Mouse (Mus musculus): ENCODE results near the gene Abhd10. TPM values are rescaled to one million over a fixed set of nuclear protein-coding genes. Genes with fewer than 3 reads are reported as not detected.

The Abhd10 gene
- polyA plus RNA-seq, 1 experiment: 17.2 TPM

GRCm38 (mm10) chr16:45713878-45714277 lies 28.9 kb downstream of the Abhd10 start:
- H3K27ac ChIP-seq (ENCODE audit: insufficient read depth, low read depth, low read length): no peak overlapping the region
- H3K4me1 ChIP-seq (ENCODE audit: control insufficient read depth, insufficient read depth, low read length): no peaks in the 10 kb centered on the region
- no peak overlapping the region for H3K4me3 ChIP-seq (ENCODE audit: insufficient read depth, low read length)
- TF ChIP-seq POLR2A (IDR thresholded peaks at IDR 0.05; ENCODE audit: borderline replicate concordance, low read depth, low read length) (no peak), CTCF (IDR thresholded peaks at IDR 0.05; ENCODE audit: low read depth, low read length) (no peak)

GRCm38 (mm10) chr16:45713261-45713660 lies 29.5 kb downstream of the Abhd10 start:
- TF ChIP-seq POLR2A (IDR thresholded peaks at IDR 0.05; ENCODE audit: borderline replicate concordance, low read depth, low read length): no peak
- no peak for TF ChIP-seq CTCF (IDR thresholded peaks at IDR 0.05; ENCODE audit: low read depth, low read length)
- Histone ChIP-seq H3K4me1 (ENCODE audit: control insufficient read depth, insufficient read depth, low read length) (no peaks in the 10 kb centered on the region), H3K27ac (ENCODE audit: insufficient read depth, low read depth, low read length) (no peak overlapping the region), H3K4me3 (ENCODE audit: insufficient read depth, low read length) (no peak overlapping the region)

- TF ChIP-seq CTCF (IDR thresholded peaks at IDR 0.05; ENCODE audit: low read depth, low read length) (no peak), POLR2A (IDR thresholded peaks at IDR 0.05; ENCODE audit: borderline replicate concordance, low read depth, low read length) (no peak)
- Histone ChIP-seq H3K27ac (ENCODE audit: insufficient read depth, low read depth, low read length) (no peak overlapping the region), H3K4me1 (ENCODE audit: control insufficient read depth, insufficient read depth, low read length) (no peaks in the 10 kb centered on the region), H3K4me3 (ENCODE audit: insufficient read depth, low read length) (no peak overlapping the region)
Measured at GRCm38 (mm10) chr16:45711263-45711662, 31.5 kb downstream of the Abhd10 start.

DNA sequence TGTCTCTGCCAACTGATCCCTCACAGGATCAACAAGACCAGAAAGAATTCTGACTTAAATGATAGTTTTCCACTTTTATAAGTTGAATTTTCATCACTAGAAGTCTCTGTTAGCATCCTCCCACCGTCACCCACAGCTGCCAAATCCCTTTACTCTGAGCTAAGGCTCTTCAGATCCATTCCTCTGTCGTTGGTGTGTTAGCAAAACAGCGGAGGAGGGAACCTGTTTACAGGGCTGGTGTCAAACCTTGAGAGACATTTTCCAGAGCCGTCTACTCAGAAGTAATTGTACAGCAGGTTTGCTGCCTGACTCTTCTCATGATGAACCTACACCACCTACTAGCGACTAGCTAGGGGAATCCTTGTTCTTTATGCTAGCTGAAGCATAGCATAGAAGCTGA lies 43.5 kb downstream of the Abhd10 start:
- Histone ChIP-seq H3K27ac (ENCODE audit: insufficient read depth, low read depth, low read length) (no peak overlapping the region), H3K4me1 (ENCODE audit: control insufficient read depth, insufficient read depth, low read length) (no peaks in the 10 kb centered on the region), H3K4me3 (ENCODE audit: insufficient read depth, low read length) (no peak overlapping the region)
- TF ChIP-seq POLR2A (IDR thresholded peaks at IDR 0.05; ENCODE audit: borderline replicate concordance, low read depth, low read length): no peak
- TF ChIP-seq CTCF (IDR thresholded peaks at IDR 0.05; ENCODE audit: low read depth, low read length): no peak

- Histone ChIP-seq H3K4me1 (ENCODE audit: control insufficient read depth, insufficient read depth, low read length) (no peaks in the 10 kb centered on the region), H3K27ac (ENCODE audit: insufficient read depth, low read depth, low read length) (no peak overlapping the region), H3K4me3 (ENCODE audit: insufficient read depth, low read length) (no peak overlapping the region)
- no peak for TF ChIP-seq POLR2A (IDR thresholded peaks at IDR 0.05; ENCODE audit: borderline replicate concordance, low read depth, low read length)
- TF ChIP-seq CTCF (IDR thresholded peaks at IDR 0.05; ENCODE audit: low read depth, low read length): no peak
Measured at GRCm38 (mm10) chr16:45697996-45698395, 44.8 kb downstream of the Abhd10 start.

GRCm38 (mm10) chr16:45695445-45696160 lies 47.2 kb downstream of the Abhd10 start:
- no peak for TF ChIP-seq CTCF (IDR thresholded peaks at IDR 0.05; ENCODE audit: low read depth, low read length)
- no peak for TF ChIP-seq POLR2A (IDR thresholded peaks at IDR 0.05; ENCODE audit: borderline replicate concordance, low read depth, low read length)
- no peak overlapping the region for H3K27ac ChIP-seq (ENCODE audit: insufficient read depth, low read depth, low read length)
- H3K4me1 ChIP-seq (ENCODE audit: control insufficient read depth, insufficient read depth, low read length): no peaks in the 10 kb centered on the region
- H3K4me3 ChIP-seq (ENCODE audit: insufficient read depth, low read length): no peak overlapping the region

DNA sequence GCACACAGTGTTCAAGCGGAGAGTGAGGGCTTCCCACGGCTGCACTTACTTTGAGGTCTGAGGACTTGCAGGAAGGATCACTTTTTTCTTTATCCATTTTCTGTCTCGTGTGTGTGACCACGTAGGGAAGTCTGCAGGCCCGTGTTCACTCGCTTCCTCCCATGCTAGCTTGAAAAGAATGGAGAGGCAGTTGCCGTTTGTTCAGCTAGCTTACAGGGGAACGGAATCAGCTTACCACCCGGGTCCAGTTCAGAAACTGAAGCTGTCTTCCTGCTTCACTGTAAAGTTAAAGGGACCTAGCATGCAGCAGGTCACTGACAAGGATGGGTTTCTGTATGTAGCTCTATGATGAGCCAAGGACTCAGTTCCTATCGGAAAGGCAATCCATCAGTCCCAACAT lies 49.2 kb downstream of the Abhd10 start, which contains the start of gene Tmprss7:
Gene Tmprss7, minus strand, starts transcription at position 101 of the 400 bp plus-strand sequence.
- no peak for TF ChIP-seq CTCF (IDR thresholded peaks at IDR 0.05; ENCODE audit: low read depth, low read length)
- TF ChIP-seq POLR2A (IDR thresholded peaks at IDR 0.05; ENCODE audit: borderline replicate concordance, low read depth, low read length): no peak
- no peak within 1 kb of the TSS for H3K4me3 ChIP-seq (ENCODE audit: insufficient read depth, low read length)
- no peaks in the 10 kb centered on the region for H3K4me1 ChIP-seq (ENCODE audit: control insufficient read depth, insufficient read depth, low read length)
- no peak within 1 kb of the TSS for H3K27ac ChIP-seq (ENCODE audit: insufficient read depth, low read depth, low read length)

- H3K4me3 ChIP-seq (ENCODE audit: insufficient read depth, low read length): no peak overlapping the region
- TF ChIP-seq CTCF (IDR thresholded peaks at IDR 0.05; ENCODE audit: low read depth, low read length) (no peak), POLR2A (IDR thresholded peaks at IDR 0.05; ENCODE audit: borderline replicate concordance, low read depth, low read length) (no peak)
- no peaks in the 10 kb centered on the region for H3K4me1 ChIP-seq (ENCODE audit: control insufficient read depth, insufficient read depth, low read length)
- no peak overlapping the region for H3K27ac ChIP-seq (ENCODE audit: insufficient read depth, low read depth, low read length)
Measured at GRCm38 (mm10) chr16:45692851-45693250, 49.9 kb downstream of the Abhd10 start.

- Histone ChIP-seq H3K4me3 (ENCODE audit: insufficient read depth, low read length) (no peak overlapping the region), H3K27ac (ENCODE audit: insufficient read depth, low read depth, low read length) (no peak overlapping the region), H3K4me1 (ENCODE audit: control insufficient read depth, insufficient read depth, low read length) (no peaks in the 10 kb centered on the region)
- TF ChIP-seq CTCF (IDR thresholded peaks at IDR 0.05; ENCODE audit: low read depth, low read length) (no peak), POLR2A (IDR thresholded peaks at IDR 0.05; ENCODE audit: borderline replicate concordance, low read depth, low read length) (no peak)
Measured at GRCm38 (mm10) chr16:45690178-45690577, 52.6 kb downstream of the Abhd10 start.

DNA sequence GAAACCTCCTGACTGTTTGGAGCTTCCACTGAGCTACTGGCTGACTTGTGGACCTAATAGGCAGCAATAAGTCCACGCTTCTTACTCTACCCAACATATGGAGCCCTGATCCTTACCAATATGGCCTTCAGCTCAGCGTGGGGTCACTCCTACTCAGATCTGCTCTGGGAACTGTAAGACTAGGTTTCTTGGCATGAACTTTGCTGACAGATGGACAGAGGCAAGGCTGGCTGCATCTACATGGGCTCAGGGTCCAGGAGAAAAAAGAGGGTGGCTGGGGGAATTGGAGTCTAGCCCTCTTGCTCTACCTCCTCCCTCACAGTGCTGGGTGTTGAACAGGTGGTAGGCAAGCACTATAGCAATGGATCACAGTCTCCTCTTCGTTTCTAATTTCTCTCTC lies 55.9 kb downstream of the Abhd10 start:
- Histone ChIP-seq H3K4me1 (ENCODE audit: control insufficient read depth, insufficient read depth, low read length) (no peaks in the 10 kb centered on the region), H3K4me3 (ENCODE audit: insufficient read depth, low read length) (no peak overlapping the region), H3K27ac (ENCODE audit: insufficient read depth, low read depth, low read length) (no peak overlapping the region)
- TF ChIP-seq CTCF (IDR thresholded peaks at IDR 0.05; ENCODE audit: low read depth, low read length): no peak
- TF ChIP-seq POLR2A (IDR thresholded peaks at IDR 0.05; ENCODE audit: borderline replicate concordance, low read depth, low read length): no peak
